Mouse (Mus musculus): Measurements from ENCODE around the gene Prkg1. TPM values are rescaled to one million over a fixed set of nuclear protein-coding genes. Genes with fewer than 3 reads are reported as not detected.

The Prkg1 gene
- polyA plus RNA-seq, 1 experiment from 2014 or later = 10.0 TPM

Other genes with a start within 250 kb of the Prkg1 start
- gene A1cf, start 103.7 kb upstream of the Prkg1 start, polyA plus RNA-seq (2015; fragmentation: Nextera tagmentation; extraction: Ambion mirVana) = 3.6 and 5.0 TPM in 2 replicates